Mouse (Mus musculus) adrenal gland, postnatal 4 days (tissue): ENCODE data around the gene Rftn1. TPM values are rescaled to one million over a fixed set of nuclear protein-coding genes. Genes with fewer than 3 reads are reported as not detected.

Source experiments
- DNase-seq, 2 experiments: peaks; one replicate each; pipeline ENCODE4 v3.0.0; 2021 to 2022; ENCODE audit warnings: low spot score in 2 of 2, mixed read lengths in 2 of 2
- total RNA-seq, 2 experiments: library from RNA; stranded (reverse); gene quantifications; 2 replicates each; pipeline ENCODE4 v1.2.3; 2021

The Rftn1 gene
- total RNA-seq, 2 experiments from 2014 or later: 16.0 to 16.9 TPM

- DNase-seq: no peak
These were observed 121.8 kb downstream of the Rftn1 start for GRCm38 (mm10) chr17:50068681-50069138.

- DNase-seq: no peak
These were observed 122.4 kb downstream of the Rftn1 start for GRCm38 (mm10) chr17:50067774-50068680.

- no peak for DNase-seq
These were observed 123.4 kb downstream of the Rftn1 start for GRCm38 (mm10) chr17:50066822-50067713.

GRCm38 (mm10) chr17:50063832-50064627, 126.4 kb downstream of the Rftn1 start:
- no peak for DNase-seq

GRCm38 (mm10) chr17:50062649-50063048, 127.8 kb downstream of the Rftn1 start:
- no peak for DNase-seq

DNA sequence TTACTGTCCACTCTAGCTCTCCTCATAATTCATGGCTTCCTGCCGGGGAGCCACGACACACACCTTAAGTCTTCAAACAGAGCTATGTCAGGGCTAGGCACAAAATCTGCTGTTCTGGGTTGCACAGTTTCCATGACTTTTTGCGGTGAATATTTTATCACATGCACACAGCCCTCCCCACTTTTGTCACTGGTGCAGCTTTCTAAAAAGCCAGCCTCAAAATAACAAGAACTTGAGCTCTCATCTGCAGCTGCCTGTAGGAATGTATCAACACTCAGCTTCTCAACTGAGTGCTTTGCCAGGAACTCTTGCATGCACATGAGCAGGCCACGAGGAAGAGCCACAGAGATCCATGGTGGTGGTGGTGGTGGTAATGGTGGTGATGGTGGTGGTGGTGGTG, 129.0 kb downstream of the Rftn1 start:
- DNase-seq: no peak

DNA sequence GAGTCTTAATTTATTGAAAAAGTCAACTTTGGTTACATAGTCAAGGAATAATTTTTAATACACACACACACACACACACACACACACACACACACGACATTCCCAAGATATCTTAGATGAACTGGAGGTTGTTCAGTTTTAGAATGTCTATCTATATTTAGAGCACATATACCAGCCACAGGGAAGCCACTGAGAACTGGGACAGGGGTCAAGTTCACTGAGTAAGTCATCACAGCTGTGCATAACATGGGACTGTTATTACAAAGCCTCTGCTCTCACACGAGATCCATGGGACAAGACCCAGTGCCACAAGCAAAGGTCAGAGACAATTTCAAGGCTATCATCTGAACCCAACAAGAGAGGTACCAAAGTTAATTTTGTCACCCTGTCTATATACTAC, 130.3 kb downstream of the Rftn1 start:
- DNase-seq: no peak

GRCm38 (mm10) chr17:50059417-50059816, 131.1 kb downstream of the Rftn1 start:
- DNase-seq: no peak

GRCm38 (mm10) chr17:50055154-50055756, 135.2 kb downstream of the Rftn1 start:
- DNase-seq: no peak

DNA sequence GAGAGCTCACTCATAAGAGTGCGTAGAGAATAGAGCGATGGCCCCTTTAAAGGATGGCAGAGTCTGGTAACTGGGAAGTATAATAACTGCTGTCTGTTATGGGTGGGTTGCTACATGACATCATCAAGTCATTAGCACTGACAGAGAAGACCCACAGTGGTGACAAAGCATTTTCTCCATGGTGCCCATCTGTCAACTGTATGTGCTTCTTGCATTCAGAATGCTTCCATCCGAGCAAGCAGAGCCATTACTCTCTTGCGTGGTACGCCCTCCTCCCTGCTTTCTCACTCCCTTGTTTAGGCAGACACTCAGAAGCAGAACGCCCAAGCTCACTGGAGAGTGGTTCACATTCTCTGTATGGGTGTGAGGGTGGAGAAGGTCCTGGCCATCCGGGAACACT, 135.9 kb downstream of the Rftn1 start:
- DNase-seq: no peak

- no peak for DNase-seq
These were observed 136.5 kb downstream of the Rftn1 start for GRCm38 (mm10) chr17:50053961-50054360.

DNA sequence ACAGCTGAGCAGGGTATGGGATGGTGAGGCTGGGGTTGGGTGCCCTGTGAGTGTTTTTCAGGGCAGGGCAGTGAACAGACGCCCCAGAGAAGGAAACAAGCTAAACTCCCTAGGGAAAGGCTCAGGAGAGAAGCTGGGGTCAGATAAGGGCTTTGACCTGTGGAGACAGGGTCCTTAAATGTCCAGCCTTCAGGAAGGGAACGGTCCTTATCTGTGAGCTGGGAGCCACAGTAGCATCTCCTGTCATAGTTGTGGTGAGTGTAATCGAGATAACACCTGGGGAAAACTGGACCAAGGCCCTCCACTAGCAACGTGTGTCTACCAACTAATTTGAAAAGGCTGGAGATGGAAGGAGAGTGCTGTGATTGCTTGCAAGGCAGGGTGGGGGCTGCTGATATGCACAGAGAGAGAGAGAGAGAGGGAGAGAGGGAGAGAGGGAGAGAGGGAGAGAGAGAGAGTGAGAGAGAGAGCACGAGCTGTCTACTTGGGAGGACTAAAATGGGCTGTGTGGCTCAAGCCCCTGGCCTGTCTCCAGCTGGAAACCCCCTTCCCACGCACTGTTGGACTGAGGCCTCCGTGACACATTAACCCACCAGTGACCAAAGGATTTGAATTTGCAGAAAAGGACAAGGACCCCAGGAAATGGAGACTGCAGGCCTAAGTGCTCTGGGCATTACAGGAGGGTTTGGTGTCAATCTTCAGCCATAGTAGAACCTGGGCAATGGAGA, 137.6 kb downstream of the Rftn1 start:
- DNase-seq: no peak

DNA sequence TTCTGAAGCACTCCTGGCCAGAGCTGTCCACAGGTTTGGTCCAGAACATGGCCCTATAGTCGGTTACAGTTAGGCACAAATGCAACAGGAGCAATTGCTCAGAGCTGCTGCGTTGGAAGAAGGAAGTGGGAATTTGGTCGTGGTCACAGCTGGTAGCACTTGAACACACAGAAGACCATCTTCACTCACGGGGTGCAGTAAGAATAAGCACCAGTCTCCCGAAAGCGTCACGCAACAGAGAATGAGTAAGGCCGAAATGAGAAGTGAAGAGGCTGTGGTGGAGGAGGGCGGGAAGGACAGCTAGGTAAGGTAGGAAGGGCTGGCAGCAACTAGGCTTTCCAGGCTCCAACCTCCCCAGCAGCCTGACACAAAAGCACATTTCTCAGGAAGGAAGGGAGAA, 140.0 kb downstream of the Rftn1 start:
- DNase-seq: no peak

DNA sequence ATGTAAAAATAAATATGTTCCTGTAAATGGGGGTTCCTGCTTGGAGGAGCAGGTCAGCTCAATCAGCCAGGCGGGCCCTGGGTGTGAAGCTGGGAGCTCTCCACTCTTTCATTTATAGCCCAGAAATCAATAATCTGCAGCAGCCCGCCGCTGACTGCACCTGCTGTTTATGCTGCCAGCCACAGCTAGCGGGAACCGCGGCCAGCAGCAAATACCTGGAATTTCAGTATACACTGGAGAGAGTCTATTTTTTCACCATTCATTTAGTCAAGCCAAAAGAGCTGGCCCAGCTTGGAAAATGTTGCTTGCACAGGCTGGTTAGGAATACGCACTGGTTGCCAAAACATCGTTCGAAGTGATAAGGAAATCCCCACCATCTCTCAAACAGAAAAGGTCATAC, 142.3 kb downstream of the Rftn1 start:
- DNase-seq: no peak

GRCm38 (mm10) chr17:50047182-50047581, 143.3 kb downstream of the Rftn1 start:
- DNase-seq: no peak

- no peak for DNase-seq
These were observed 149.6 kb downstream of the Rftn1 start for GRCm38 (mm10) chr17:50040727-50041410.

DNA sequence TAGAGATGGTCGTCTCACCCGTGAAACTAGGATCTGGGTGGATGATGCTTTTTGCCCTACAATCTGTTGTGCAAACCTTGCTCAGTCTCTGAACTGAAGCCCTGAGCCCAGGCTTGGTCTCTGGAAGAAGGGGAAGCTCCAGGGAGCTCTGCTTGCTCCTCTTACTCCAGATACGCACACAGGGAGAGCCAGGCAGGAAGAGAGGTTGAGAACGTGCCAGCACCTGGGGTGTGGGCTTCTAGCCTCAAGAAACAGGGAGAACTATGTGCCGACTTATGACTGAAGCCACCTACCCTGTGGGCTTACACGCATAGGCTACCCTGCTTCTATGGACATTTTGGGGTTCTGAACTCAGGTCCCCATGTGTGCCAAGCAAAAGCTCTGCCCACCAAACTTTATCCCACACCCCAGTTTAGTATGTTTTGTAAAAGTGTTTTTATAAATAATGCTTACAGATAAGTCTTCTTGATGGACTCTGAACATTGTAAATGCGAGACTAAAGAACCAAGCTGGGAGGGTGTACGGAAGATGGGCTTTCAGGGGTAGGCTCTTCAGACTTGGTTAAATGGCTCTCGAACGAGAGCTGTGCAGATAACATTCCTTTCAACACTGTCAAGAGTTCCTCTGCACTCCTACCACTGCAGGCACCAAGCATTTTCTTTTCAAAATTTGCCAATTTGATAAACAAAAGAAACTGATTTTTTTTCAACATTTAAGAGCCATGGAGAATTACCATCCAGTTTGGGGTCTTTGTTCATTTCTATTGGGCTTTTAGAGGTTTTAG, 152.4 kb downstream of the Rftn1 start:
- DNase-seq: no peak

- DNase-seq: no peak
These were observed 153.1 kb downstream of the Rftn1 start for GRCm38 (mm10) chr17:50037416-50037815.
